Comparison of ENCODE assay signal across 8 mouse cellular contexts in genomic region chr14:34310234-34310965, GRCm38 (mm10). TPM values are rescaled to one million over a fixed set of nuclear protein-coding genes. Genes with fewer than 3 reads are reported as not detected.
A peak's percentile ranks its signal among the peaks of the same experiment; 100 is the strongest.
DNase-seq lines count a peak whose midpoint lies in the region; ATAC-seq and TF ChIP-seq lines count a peak whose summit lies in the region.

TSS of gene Shld2 (minus strand) at chr14:34310493.
TSS of gene Glud1 (plus strand) at chr14:34310727.

- WGBS in bone marrow, adult 2 months: under 1% methylated on average over 97 of the region's 100 CpGs
- under 1% methylated on average over 89 of the region's 100 CpGs for WGBS in embryonic facial prominence, embryonic 15.5 days
- WGBS in kidney, embryonic 14.5 days: 1% methylated on average over 86 of the region's 100 CpGs
- under 1% methylated on average over 98 of the region's 100 CpGs for WGBS in limb, embryonic 15.5 days

- peak; percentile 95 for ATAC-seq in embryonic facial prominence, embryonic 15.5 days (ENCODE audit: insufficient number of reproducible peaks, low FRiP score, low TSS enrichment, low read depth)
- peak; percentile 98 for ATAC-seq in kidney, embryonic 14.5 days (ENCODE audit: low FRiP score, low TSS enrichment)
- ATAC-seq in limb, embryonic 15.5 days (ENCODE audit: insufficient number of reproducible peaks, low FRiP score, low TSS enrichment, low read depth): peak; percentile 96

- peak within 1 kb of the TSS; percentile 93 for H3K9ac ChIP-seq in embryonic facial prominence, embryonic 15.5 days
- H3K9ac ChIP-seq in kidney, embryonic 14.5 days (ENCODE audit: low read depth, low read length): peak within 1 kb of the TSS; percentile 92
- peak within 1 kb of the TSS; percentile 98 for H3K9ac ChIP-seq in limb, embryonic 15.5 days

- peaks cover 2% of the 10 kb centered on the region for H3K4me1 ChIP-seq in bone marrow, adult 2 months (ENCODE audit: control insufficient read depth, insufficient read depth, low read length)
- H3K4me1 ChIP-seq in embryonic facial prominence, embryonic 15.5 days: peaks cover 19% of the 10 kb centered on the region
- peaks cover 12% of the 10 kb centered on the region; the same call in 1 of the 2 replicates for H3K4me1 ChIP-seq in kidney, embryonic 14.5 days (ENCODE audit: control insufficient read depth, insufficient read depth, low read length)
- H3K4me1 ChIP-seq in limb, embryonic 15.5 days: peaks cover 9% of the 10 kb centered on the region

- DNase-seq in 3T3-L1 (ENCODE audit: low read depth, low spot score): peak; percentile 94
- DNase-seq in heart, adult 9 months (ENCODE audit: low spot score in 2 of 2): peak; percentile 96 to 97
- peak; percentile 89 to 92 for DNase-seq in monocyte, adult 2 months (ENCODE audit: low read depth in 1 of 2, low spot score in 2 of 2)
- peak; percentile 94 to 97 for DNase-seq in spleen, postnatal 36 days (ENCODE audit: low spot score in 2 of 2)

- H3K4me3 ChIP-seq in bone marrow, adult 2 months (replicated peaks; ENCODE audit: control insufficient read depth, low read depth, low read length): peak within 1 kb of the TSS; percentile 90
- H3K4me3 ChIP-seq in embryonic facial prominence, embryonic 15.5 days (replicated peaks): peak within 1 kb of the TSS; percentile 97
- H3K4me3 ChIP-seq in kidney, embryonic 14.5 days (ENCODE audit: low read length): peak within 1 kb of the TSS; percentile 94
- H3K4me3 ChIP-seq in limb, embryonic 15.5 days: peak within 1 kb of the TSS; percentile 90

- H3K27me3 ChIP-seq in embryonic facial prominence, embryonic 15.5 days: no peaks in the 10 kb centered on the region
- no peaks in the 10 kb centered on the region for H3K27me3 ChIP-seq in kidney, embryonic 14.5 days (ENCODE audit: control insufficient read depth, insufficient read depth, low read length)
- no peaks in the 10 kb centered on the region for H3K27me3 ChIP-seq in limb, embryonic 15.5 days

- no peak for TF ChIP-seq CTCF in bone marrow, adult 2 months (IDR thresholded peaks at IDR 0.05; ENCODE audit: control insufficient read depth, insufficient read depth, low read length)

- H3K9me3 ChIP-seq in embryonic facial prominence, embryonic 15.5 days (replicated peaks): no peaks in the 10 kb centered on the region
- no peaks in the 10 kb centered on the region for H3K9me3 ChIP-seq in kidney, embryonic 14.5 days (ENCODE audit: control insufficient read depth, low read length)
- H3K9me3 ChIP-seq in limb, embryonic 15.5 days: no peaks in the 10 kb centered on the region

- peak; percentile 72; the same call in 1 of the 2 replicates for TF ChIP-seq POLR2A in bone marrow, adult 2 months (IDR thresholded peaks at IDR 0.05; ENCODE audit: borderline replicate concordance, control insufficient read depth, low read depth, low read length)

- peak within 1 kb of the TSS; percentile 69 for H3K4me2 ChIP-seq in embryonic facial prominence, embryonic 15.5 days (replicated peaks)
- H3K4me2 ChIP-seq in kidney, embryonic 14.5 days (replicated peaks; ENCODE audit: low read depth, low read length): peak within 1 kb of the TSS; percentile 71
- H3K4me2 ChIP-seq in limb, embryonic 15.5 days: peak within 1 kb of the TSS; percentile 68

- peak within 1 kb of the TSS; percentile 98 for H3K27ac ChIP-seq in bone marrow, adult 2 months (ENCODE audit: control insufficient read depth, insufficient read depth, low read depth, low read length, poor library complexity)
- peak within 1 kb of the TSS; percentile 96 for H3K27ac ChIP-seq in embryonic facial prominence, embryonic 15.5 days (replicated peaks)
- H3K27ac ChIP-seq in kidney, embryonic 14.5 days (ENCODE audit: low read depth, low read length): peak within 1 kb of the TSS; percentile 94
- H3K27ac ChIP-seq in limb, embryonic 15.5 days: peak within 1 kb of the TSS; percentile 97

- H3K36me3 ChIP-seq in embryonic facial prominence, embryonic 15.5 days: no peaks in the 10 kb centered on the region
- H3K36me3 ChIP-seq in kidney, embryonic 14.5 days (ENCODE audit: control insufficient read depth, insufficient read depth, low read length): no peaks in the 10 kb centered on the region
- no peaks in the 10 kb centered on the region for H3K36me3 ChIP-seq in limb, embryonic 15.5 days

RNA-seq across cellular contexts. Expression of gene Shld2, which starts in this region (rescaled TPM):
- polyA plus RNA-seq in bone marrow, adult 2 months (2011; ENCODE audit: insufficient read depth, insufficient read length, low replicate concordance, missing spikeins): 0.45 and 1.5 TPM in 2 replicates
- polyA plus RNA-seq in embryonic facial prominence, embryonic 15.5 days (2015; fragmentation: Nextera tagmentation; extraction: Ambion mirVana): 12.2 and 13.1 TPM in 2 replicates
- 9.3 and 10.1 TPM in 2 replicates for polyA plus RNA-seq in kidney, embryonic 14.5 days (2014; fragmentation: Nextera tagmentation; extraction: Ambion mirVana)
- 11.1 and 12.5 TPM in 2 replicates for polyA plus RNA-seq in limb, embryonic 15.5 days (2015; fragmentation: Nextera tagmentation; extraction: Ambion mirVana)

RNA-seq across cellular contexts. Expression of gene Glud1, which starts in this region (rescaled TPM):
- 9.9 and 41.8 TPM in 2 replicates for polyA plus RNA-seq in bone marrow, adult 2 months (2011; ENCODE audit: insufficient read depth, insufficient read length, low replicate concordance, missing spikeins)
- 73.8 and 74.1 TPM in 2 replicates for polyA plus RNA-seq in embryonic facial prominence, embryonic 15.5 days (2015; fragmentation: Nextera tagmentation; extraction: Ambion mirVana)
- 77.3 and 112 TPM in 2 replicates for polyA plus RNA-seq in kidney, embryonic 14.5 days (2014; fragmentation: Nextera tagmentation; extraction: Ambion mirVana)
- 62.7 and 67.2 TPM in 2 replicates for polyA plus RNA-seq in limb, embryonic 15.5 days (2015; fragmentation: Nextera tagmentation; extraction: Ambion mirVana)

Comparison
In these comparisons a context has a peak if more than half of its experiments do, and no peak if none do; other contexts are left out.
1. Peak in every context shown above with its lines: DNase-seq, ATAC-seq, H3K4me3 ChIP-seq and H3K27ac ChIP-seq.